Mouse (Mus musculus) small intestine, adult 2 months (tissue): ENCODE data around the gene Tmem102.

Experiments
- CTCF ChIP-seq: fragments of 200-500 bp; IDR thresholded peaks from 2 replicates; pipeline ENCODE4 v1.5.1; 2012; ENCODE audit warnings: low read depth, mild to moderate bottlenecking, control low read depth, inconsistent platforms, low read length, moderate library complexity, mixed read lengths; ENCODE audit not compliant: insufficient replicate concordance, insufficient read length; ENCODE audit errors: extremely low read depth
- POLR2A ChIP-seq: fragments of 200-500 bp; IDR thresholded peaks from 2 replicates; pipeline ENCODE4 v1.6.1; 2012; ENCODE audit warnings: low read depth, mild to moderate bottlenecking, control low read depth, inconsistent platforms, low read length, moderate library complexity

DNA sequence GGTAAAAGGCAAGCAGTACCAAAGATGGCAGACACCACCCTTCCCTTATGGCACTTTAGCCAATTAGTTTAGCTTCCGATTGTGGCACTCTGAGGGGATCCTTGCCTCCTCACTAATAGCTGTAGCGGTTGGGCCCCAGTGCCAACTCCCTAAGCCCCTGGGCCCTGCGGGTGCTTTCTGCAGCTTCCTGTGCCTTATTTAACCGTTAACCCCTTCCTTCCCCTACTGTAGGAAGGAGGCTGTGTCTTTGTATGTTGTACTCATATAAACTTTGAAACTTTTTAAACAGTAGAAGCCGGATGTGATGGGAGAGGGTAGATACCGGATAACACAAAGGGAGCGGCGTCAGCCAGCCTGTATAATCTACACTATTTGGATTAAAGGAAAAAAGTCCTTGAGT is 45.3 kb upstream of the Tmem102 start:
- TF ChIP-seq CTCF (no peak), POLR2A (no peak)
